ENCODE assay signal across 24 mouse cellular contexts in genomic region chr14:48211526-48211925, GRCm38 (mm10).
A peak's percentile ranks its signal among the peaks of the same experiment; 100 is the strongest.
DNase-seq lines count a peak whose midpoint lies in the region; ATAC-seq lines count a peak whose summit lies in the region.
"Had no signal": no experiment of that assay in that cellular context is flagged by ENCODE, and none has a peak within 500 bp of the region (broad histone marks: within the 10 kb centered on the region; RNA-seq: fewer than 3 reads in every experiment).

No protein-coding gene starts in this region.

- no peaks in the 10 kb centered on the region for H3K36me3 ChIP-seq in kidney, embryonic 14.5 days (ENCODE audit: control insufficient read depth, insufficient read depth, low read length)
- H3K36me3 ChIP-seq in kidney, embryonic 16.5 days (ENCODE audit: insufficient read depth, low read length): no peaks in the 10 kb centered on the region
- H3K36me3 ChIP-seq: embryonic facial prominence, embryonic 12.5 days; forebrain, embryonic 15.5 days; G1E had no signal

- H3K9ac ChIP-seq in kidney, embryonic 14.5 days (ENCODE audit: low read depth, low read length): no peak overlapping the region
- no peak overlapping the region for H3K9ac ChIP-seq in kidney, embryonic 16.5 days (replicated peaks; ENCODE audit: low read length)
- H3K9ac ChIP-seq: embryonic facial prominence, embryonic 12.5 days; forebrain, embryonic 13.5 days; forebrain, embryonic 15.5 days had no signal

- H3K27me3 ChIP-seq in kidney, embryonic 14.5 days (ENCODE audit: control insufficient read depth, insufficient read depth, low read length): no peaks in the 10 kb centered on the region
- H3K27me3 ChIP-seq in kidney, embryonic 16.5 days (ENCODE audit: insufficient read depth, low read length): no peaks in the 10 kb centered on the region
- H3K27me3 ChIP-seq: CH12.LX; embryonic facial prominence, embryonic 12.5 days; forebrain, embryonic 13.5 days; forebrain, embryonic 15.5 days; Patski had no signal

- peaks cover 20% of the 10 kb centered on the region; the same call in 1 of the 2 replicates for H3K4me1 ChIP-seq in kidney, embryonic 14.5 days (ENCODE audit: control insufficient read depth, insufficient read depth, low read length)
- H3K4me1 ChIP-seq in kidney, embryonic 16.5 days (ENCODE audit: insufficient read depth, low read length): peaks cover 55% of the 10 kb centered on the region

- no peak overlapping the region for H3K27ac ChIP-seq in kidney, embryonic 14.5 days (ENCODE audit: low read depth, low read length)
- H3K27ac ChIP-seq in kidney, embryonic 16.5 days (ENCODE audit: low read length): no peak overlapping the region
- H3K27ac ChIP-seq: embryonic facial prominence, embryonic 10.5 days; embryonic facial prominence, embryonic 12.5 days; forebrain, embryonic 13.5 days; forebrain, embryonic 15.5 days had no signal

- H3K4me2 ChIP-seq in kidney, embryonic 14.5 days (replicated peaks; ENCODE audit: low read depth, low read length): no peak overlapping the region
- no peak overlapping the region for H3K4me2 ChIP-seq in kidney, embryonic 16.5 days (replicated peaks; ENCODE audit: low read depth, low read length)
- H3K4me2 ChIP-seq: embryonic facial prominence, embryonic 12.5 days; forebrain, embryonic 13.5 days; forebrain, embryonic 15.5 days had no signal

- H3K4me3 ChIP-seq in kidney, embryonic 14.5 days (ENCODE audit: low read length): no peak overlapping the region
- H3K4me3 ChIP-seq in kidney, embryonic 16.5 days (ENCODE audit: low read length): no peak overlapping the region
- H3K4me3 ChIP-seq: embryonic facial prominence, embryonic 10.5 days; embryonic facial prominence, embryonic 12.5 days; forebrain, embryonic 13.5 days; forebrain, embryonic 15.5 days had no signal

- no peaks in the 10 kb centered on the region for H3K9me3 ChIP-seq in kidney, embryonic 14.5 days (ENCODE audit: control insufficient read depth, low read length)
- no peaks in the 10 kb centered on the region for H3K9me3 ChIP-seq in kidney, embryonic 16.5 days (ENCODE audit: low read length)
- H3K9me3 ChIP-seq: embryonic facial prominence, embryonic 10.5 days; embryonic facial prominence, embryonic 12.5 days; forebrain, embryonic 13.5 days; forebrain, embryonic 15.5 days; G1E had no signal

- 35% methylated on average over 8 of the region's 8 CpGs for WGBS in kidney, embryonic 14.5 days
- WGBS in kidney, embryonic 16.5 days: 42% methylated on average over 8 of the region's 8 CpGs

- DNase-seq in kidney, postnatal 14 days: no peak
- DNase-seq in kidney, adult 18-20 months: no peak
- DNase-seq in testis, postnatal 14 days (ENCODE audit: low spot score): peak; percentile 24
- no peak for DNase-seq in testis, postnatal 10 days (ENCODE audit: low spot score)
- DNase-seq: adrenal gland, adult 8-10 months; adrenal gland, postnatal 14 days; adrenal gland, postnatal 36 days; B cell, adult 2 months; cerebellum, adult 11-12 months; cerebellum, adult 2 months; cerebellum, adult 9-10 months; cerebellum, postnatal 10 days; cerebellum, postnatal 25 days had no signal

- ATAC-seq in kidney, embryonic 14.5 days (ENCODE audit: low FRiP score, low TSS enrichment): peak; percentile 56
- peak; percentile 39; the same call in 1 of the 2 replicates for ATAC-seq in kidney, embryonic 16.5 days (ENCODE audit: low FRiP score, low TSS enrichment)
- ATAC-seq: activated CD4-positive, CD25-positive, alpha-beta regulatory T cell, adult 4 months; CD4-positive, CD25-positive, alpha-beta regulatory T cell, adult 4 months; forebrain, embryonic 13.5 days; forebrain, embryonic 15.5 days; Patski had no signal
